Mouse (Mus musculus) embryonic facial prominence, embryonic 11.5 days (tissue): ENCODE results near the gene Agrp. TPM values are rescaled to one million over a fixed set of nuclear protein-coding genes. Genes with fewer than 3 reads are reported as not detected.

Source experiments
- ATAC-seq: fragments of 200-750 bp; cut with Nextera tagmentation; replicated peaks from 2 replicates; pipeline ENCODE4 v1.8.0; 2017; ENCODE audit warnings: low read depth; ENCODE audit not compliant: insufficient number of reproducible peaks, low FRiP score, low TSS enrichment
- DNase-seq: peaks from one replicate; pipeline ENCODE4 v3.0.0-alpha.2; 2015; ENCODE audit warnings: low spot score
- H3K27ac ChIP-seq: fragments of 300-500 bp; sonication (generic); replicated peaks from 2 replicates; pipeline ENCODE4 v1.5.1; 2014; ENCODE audit warnings: mild to moderate bottlenecking, low read depth, low read length, control low read depth
- H3K27me3 ChIP-seq: fragments of 300-500 bp; sonication (generic); 2 replicates; pipeline ENCODE4 v1.6.1; 2014; ENCODE audit warnings: mild to moderate bottlenecking, low read length, moderate library complexity, mixed read lengths; ENCODE audit not compliant: control insufficient read depth, insufficient read depth
- H3K36me3 ChIP-seq: fragments of 300-500 bp; sonication (generic); replicated peaks from 2 replicates; pipeline ENCODE4 v1.6.1; 2014; ENCODE audit warnings: low read depth, mild to moderate bottlenecking, low read length, moderate library complexity, mixed read lengths; ENCODE audit not compliant: control insufficient read depth, insufficient read depth
- H3K4me1 ChIP-seq: fragments of 300-500 bp; sonication (generic); 2 replicates; pipeline ENCODE4 v1.6.1; 2014; ENCODE audit warnings: low read length, mixed read lengths; ENCODE audit not compliant: control insufficient read depth, insufficient read depth
- H3K4me2 ChIP-seq: fragments of 300-500 bp; sonication (generic); 2 replicates; pipeline ENCODE4 v1.6.1; 2014; ENCODE audit warnings: low read depth, mild to moderate bottlenecking, control low read depth, low read length, moderate library complexity
- H3K4me3 ChIP-seq: fragments of 300-500 bp; sonication (generic); 2 replicates; pipeline ENCODE4 v1.5.1; 2014; ENCODE audit warnings: low read depth, low read length, control low read depth
- H3K9ac ChIP-seq: fragments of 300-500 bp; sonication (generic); replicated peaks from 2 replicates; pipeline ENCODE4 v1.6.1; 2014; ENCODE audit warnings: mild to moderate bottlenecking, control low read depth, low read length
- H3K9me3 ChIP-seq: fragments of 300-500 bp; sonication (generic); replicated peaks from 2 replicates; pipeline ENCODE4 v1.6.1; 2016; ENCODE audit warnings: mild to moderate bottlenecking, low read length, inconsistent platforms, mixed read lengths; ENCODE audit not compliant: control insufficient read depth
- WGBS: fragments of 180-500 bp; shearing (Covaris S2); extraction: QIAGEN DNeasy Blood & Tissue Kit; methylation state at CpG from one replicate; pipeline ENCODE4 v1.1.7; 2014; 5-methylcytosine and 5-hydroxymethylcytosine counted together
- polyA plus RNA-seq: library from polyadenylated mRNA; unstranded; fragments of >200 nt; fragmentation: Nextera tagmentation; extraction: Ambion mirVana; gene quantifications from 2 replicates; pipeline ENCODE4 v1.2.1, GENCODE M21; 2014

Gene Agrp
- polyA plus RNA-seq, 1 experiment from 2014 or later = 1.0 TPM

GRCm38 (mm10) chr8:105531774-105532173 is 105.4 kb downstream of the Agrp start:
- Histone ChIP-seq H3K4me3 (no peak overlapping the region), H3K27ac (no peak overlapping the region), H3K27me3 (no peaks in the 10 kb centered on the region), H3K9ac (no peak overlapping the region), H3K9me3 (no peaks in the 10 kb centered on the region), H3K4me1 (peaks cover 3% of the 10 kb centered on the region; the same call in 1 of the 2 replicates), H3K36me3 (no peaks in the 10 kb centered on the region), H3K4me2 (no peak overlapping the region)
- no peak for ATAC-seq
- 64% methylated on average over 2 of the region's 2 CpGs for WGBS
- DNase-seq = no peak

GRCm38 (mm10) chr8:105529271-105529670 is 107.9 kb downstream of the Agrp start:
- no peak overlapping the region for H3K4me3 ChIP-seq
- H3K9ac ChIP-seq = no peak overlapping the region
- H3K4me2 ChIP-seq = no peak overlapping the region
- no peak for ATAC-seq
- H3K27me3 ChIP-seq = no peaks in the 10 kb centered on the region
- WGBS = 91% methylated on average over 3 of the region's 3 CpGs
- peaks cover 3% of the 10 kb centered on the region; the same call in 1 of the 2 replicates for H3K4me1 ChIP-seq
- DNase-seq = no peak
- no peak overlapping the region for H3K27ac ChIP-seq
- H3K9me3 ChIP-seq = no peaks in the 10 kb centered on the region
- H3K36me3 ChIP-seq = no peaks in the 10 kb centered on the region

- Histone ChIP-seq H3K4me1 (no peaks in the 10 kb centered on the region), H3K4me3 (no peak overlapping the region), H3K4me2 (no peak overlapping the region), H3K9me3 (no peaks in the 10 kb centered on the region), H3K27ac (no peak overlapping the region), H3K36me3 (no peaks in the 10 kb centered on the region), H3K9ac (no peak overlapping the region), H3K27me3 (no peaks in the 10 kb centered on the region)
- no peak for ATAC-seq
- DNase-seq = no peak
- 93% methylated on average over 1 of the region's 1 CpGs for WGBS
Measured at GRCm38 (mm10) chr8:105528206-105528605, 109.0 kb downstream of the Agrp start.

- no peak for ATAC-seq
Measured at GRCm38 (mm10) chr8:105527110-105527509, 110.1 kb downstream of the Agrp start.

GRCm38 (mm10) chr8:105522890-105523289 is 114.3 kb downstream of the Agrp start:
- H3K4me3 ChIP-seq = no peak overlapping the region
- ATAC-seq (no peak), DNase-seq (no peak)
- 71% methylated on average over 9 of the region's 9 CpGs for WGBS
- H3K4me1 ChIP-seq = peaks cover 7% of the 10 kb centered on the region
- no peak overlapping the region; the same call in 1 of the 2 replicates for H3K27ac ChIP-seq
- H3K27me3 ChIP-seq = no peaks in the 10 kb centered on the region
- no peak overlapping the region for H3K4me2 ChIP-seq
- no peak overlapping the region for H3K9ac ChIP-seq
- no peaks in the 10 kb centered on the region for H3K36me3 ChIP-seq
- no peaks in the 10 kb centered on the region for H3K9me3 ChIP-seq

More at GRCm38 (mm10) chr8:105527110-105527509, 110.1 kb downstream of the Agrp start:
- H3K9ac ChIP-seq = no peak overlapping the region
- DNase-seq = no peak
- no peaks in the 10 kb centered on the region for H3K27me3 ChIP-seq
- H3K4me2 ChIP-seq = no peak overlapping the region
- no peaks in the 10 kb centered on the region for H3K36me3 ChIP-seq
- no peaks in the 10 kb centered on the region for H3K9me3 ChIP-seq
- no peaks in the 10 kb centered on the region for H3K4me1 ChIP-seq
- no peak overlapping the region for H3K27ac ChIP-seq
- WGBS = 90% methylated on average over 2 of the region's 2 CpGs
- H3K4me3 ChIP-seq = no peak overlapping the region

DNA sequence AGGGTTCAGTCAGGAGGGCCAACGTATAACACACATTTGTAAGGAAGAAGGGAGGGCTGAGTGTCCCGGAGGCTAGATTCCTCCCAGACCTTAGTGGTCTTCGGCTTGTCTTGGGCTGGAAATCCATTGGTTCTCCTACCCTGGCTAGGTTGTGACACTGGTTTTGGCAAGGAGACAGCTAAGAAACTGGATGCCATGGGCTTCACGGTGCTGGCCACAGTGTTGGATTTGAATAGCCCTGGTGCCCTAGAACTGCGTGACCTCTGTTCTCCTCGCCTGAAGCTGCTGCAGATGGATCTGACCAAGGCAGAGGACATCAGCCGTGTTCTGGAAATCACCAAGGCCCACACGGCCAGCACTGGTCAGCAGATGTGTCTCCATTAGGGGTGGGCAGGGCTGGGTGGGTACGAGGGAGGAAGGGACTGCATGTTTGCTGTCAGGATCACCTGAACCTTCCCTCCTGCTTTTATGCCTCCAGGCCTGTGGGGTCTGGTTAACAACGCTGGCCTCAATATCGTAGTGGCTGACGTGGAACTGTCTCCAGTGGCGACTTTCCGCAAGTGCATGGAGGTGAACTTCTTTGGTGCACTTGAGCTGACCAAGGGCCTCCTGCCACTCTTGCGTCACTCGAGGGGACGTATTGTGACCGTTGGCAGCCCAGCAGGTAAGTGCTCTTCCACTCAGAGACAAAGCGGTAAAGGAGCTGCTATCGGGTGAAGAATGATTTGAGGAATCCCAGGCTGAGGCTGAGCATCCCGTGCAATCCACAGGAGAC is 115.0 kb downstream of the Agrp start:
- no peak for ATAC-seq
- 83% methylated on average over 21 of the region's 21 CpGs for WGBS
- Histone ChIP-seq H3K27me3 (no peaks in the 10 kb centered on the region), H3K9me3 (no peaks in the 10 kb centered on the region), H3K4me3 (no peak overlapping the region), H3K9ac (no peak overlapping the region), H3K4me2 (no peak overlapping the region), H3K36me3 (no peaks in the 10 kb centered on the region), H3K4me1 (peaks cover 7% of the 10 kb centered on the region), H3K27ac (no peak overlapping the region)
- DNase-seq = no peak

DNA sequence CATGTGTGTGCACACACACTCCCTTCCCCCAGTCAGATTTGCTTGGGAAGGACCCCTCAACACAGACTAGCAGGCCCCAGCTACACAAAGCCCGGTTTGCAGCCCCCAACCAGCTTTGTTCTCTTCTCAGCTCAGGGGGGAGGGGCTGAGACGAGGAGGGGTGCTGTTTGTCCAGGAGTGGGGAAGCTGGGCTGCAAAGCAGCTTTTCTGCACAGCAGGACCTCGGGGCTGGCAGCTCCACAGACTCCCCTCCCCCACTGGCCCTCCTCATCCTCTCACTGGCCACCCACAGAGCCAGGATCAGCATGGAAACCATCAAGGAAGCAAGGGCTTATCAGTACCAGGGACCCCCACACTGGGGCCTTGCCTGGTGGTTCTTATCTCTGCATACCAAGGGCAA is 116.1 kb downstream of the Agrp start:
- Histone ChIP-seq H3K9ac (peak overlapping the region; percentile 54), H3K4me3 (no peak overlapping the region), H3K9me3 (no peaks in the 10 kb centered on the region), H3K36me3 (no peaks in the 10 kb centered on the region), H3K4me1 (peaks cover 9% of the 10 kb centered on the region), H3K27me3 (no peaks in the 10 kb centered on the region), H3K27ac (peak overlapping the region; percentile 70; the same call in 1 of the 2 replicates), H3K4me2 (no peak overlapping the region)
- 4% methylated on average over 3 of the region's 3 CpGs for WGBS
- DNase-seq (peak; percentile 49), ATAC-seq (no peak)

DNA sequence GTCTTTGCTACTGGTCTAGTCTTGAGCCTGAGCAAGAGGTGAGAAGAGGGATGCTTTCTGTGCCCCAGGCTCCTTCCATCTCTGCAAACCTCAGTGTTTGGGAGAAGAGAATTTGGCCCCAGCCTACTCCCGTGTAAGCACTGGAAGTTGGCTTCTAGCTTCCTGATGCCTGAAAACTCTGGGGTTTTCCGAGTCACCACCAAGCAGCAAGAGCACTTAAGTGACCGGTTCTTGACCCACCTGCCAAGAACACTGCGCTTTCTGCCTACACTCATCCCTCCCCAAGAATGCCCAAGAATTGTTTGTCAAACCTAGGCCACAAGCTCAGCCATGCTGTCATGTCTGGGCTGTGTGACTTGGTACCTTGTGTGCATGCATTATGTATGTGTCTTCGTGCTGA is 116.7 kb downstream of the Agrp start:
- DNase-seq (no peak), ATAC-seq (no peak)
- H3K9ac ChIP-seq = peak overlapping the region; percentile 54
- no peak overlapping the region; the same call in 1 of the 2 replicates for H3K4me3 ChIP-seq
- peak overlapping the region; percentile 70; the same call in 1 of the 2 replicates for H3K27ac ChIP-seq
- peak overlapping the region; percentile 29 for H3K4me2 ChIP-seq
- H3K27me3 ChIP-seq = no peaks in the 10 kb centered on the region
- no peaks in the 10 kb centered on the region for H3K9me3 ChIP-seq
- H3K36me3 ChIP-seq = no peaks in the 10 kb centered on the region
- 23% methylated on average over 5 of the region's 5 CpGs for WGBS
- peaks cover 9% of the 10 kb centered on the region for H3K4me1 ChIP-seq
